Mouse (Mus musculus) liver, embryonic 13.5 days (tissue): ENCODE results near the gene Cfap97d2. TPM values are rescaled to one million over a fixed set of nuclear protein-coding genes. Genes with fewer than 3 reads are reported as not detected.
A peak's percentile ranks its signal among the peaks of the same experiment; 100 is the strongest.

Source experiments
- ATAC-seq: fragments of 200-750 bp; cut with Nextera tagmentation; 2 replicates; pipeline ENCODE4 v1.8.0; 2017; ENCODE audit warnings: low read depth, mild to moderate bottlenecking, moderate number of reproducible peaks, moderate library complexity
- DNase-seq: peaks from one replicate; pipeline ENCODE4 v3.0.0; 2022
- H3K27ac ChIP-seq: fragments of 300-500 bp; sonication (generic); 2 replicates; pipeline ENCODE4 v1.5.1; 2015; ENCODE audit warnings: moderate library complexity, mild to moderate bottlenecking, inconsistent platforms
- H3K27me3 ChIP-seq: fragments of 300-500 bp; sonication (generic); 2 replicates; pipeline ENCODE4 v1.6.1; 2015; ENCODE audit warnings: mild to moderate bottlenecking, inconsistent platforms
- H3K36me3 ChIP-seq: fragments of 300-500 bp; sonication (generic); 2 replicates; pipeline ENCODE4 v1.6.1; 2015; ENCODE audit warnings: mild to moderate bottlenecking, inconsistent platforms
- H3K4me1 ChIP-seq: fragments of 300-500 bp; sonication (generic); replicated peaks from 2 replicates; pipeline ENCODE4 v1.6.1; 2015; ENCODE audit warnings: inconsistent platforms
- H3K4me2 ChIP-seq: fragments of 300-500 bp; sonication (generic); 2 replicates; pipeline ENCODE4 v1.6.1; 2015; ENCODE audit warnings: inconsistent platforms, mild to moderate bottlenecking, moderate library complexity
- H3K4me3 ChIP-seq: fragments of 300-500 bp; sonication (generic); replicated peaks from 2 replicates; pipeline ENCODE4 v1.5.1; 2015; ENCODE audit warnings: mild to moderate bottlenecking, inconsistent platforms
- H3K9ac ChIP-seq: fragments of 300-500 bp; sonication (generic); 2 replicates; pipeline ENCODE4 v1.6.1; 2015; ENCODE audit warnings: mild to moderate bottlenecking, inconsistent platforms
- H3K9me3 ChIP-seq: fragments of 300-500 bp; sonication (generic); replicated peaks from 2 replicates; pipeline ENCODE4 v1.6.1; 2016; ENCODE audit warnings: inconsistent platforms
- WGBS: fragments of 180-500 bp; shearing (Covaris S2); methylation state at CpG from one replicate; pipeline ENCODE4 v1.1.7; 2015; ENCODE audit not compliant: insufficient replicate concordance; 5-methylcytosine and 5-hydroxymethylcytosine counted together
- polyA plus RNA-seq: library from polyadenylated mRNA; unstranded; fragments of >200 nt; fragmentation: Nextera tagmentation; extraction: Ambion mirVana; gene quantifications from 2 replicates; pipeline ENCODE4 v1.2.1, GENCODE M21; 2015

The Cfap97d2 gene
- polyA plus RNA-seq, 1 experiment from 2014 or later = not detected

GRCm38 (mm10) chr8:13674294-13675010 lies 31.2 kb upstream of the Cfap97d2 start:
- Histone ChIP-seq H3K36me3 (no peaks in the 10 kb centered on the region), H3K9me3 (no peaks in the 10 kb centered on the region), H3K4me3 (no peak overlapping the region), H3K9ac (no peak overlapping the region), H3K27me3 (no peaks in the 10 kb centered on the region), H3K4me1 (peaks cover 88% of the 10 kb centered on the region), H3K4me2 (peak overlapping the region; percentile 99), H3K27ac (peak overlapping the region; percentile 76; the same call in 1 of the 2 replicates)
- WGBS = 18% methylated on average over 12 of the region's 12 CpGs
- ATAC-seq (no peak), DNase-seq (no peak)

DNA sequence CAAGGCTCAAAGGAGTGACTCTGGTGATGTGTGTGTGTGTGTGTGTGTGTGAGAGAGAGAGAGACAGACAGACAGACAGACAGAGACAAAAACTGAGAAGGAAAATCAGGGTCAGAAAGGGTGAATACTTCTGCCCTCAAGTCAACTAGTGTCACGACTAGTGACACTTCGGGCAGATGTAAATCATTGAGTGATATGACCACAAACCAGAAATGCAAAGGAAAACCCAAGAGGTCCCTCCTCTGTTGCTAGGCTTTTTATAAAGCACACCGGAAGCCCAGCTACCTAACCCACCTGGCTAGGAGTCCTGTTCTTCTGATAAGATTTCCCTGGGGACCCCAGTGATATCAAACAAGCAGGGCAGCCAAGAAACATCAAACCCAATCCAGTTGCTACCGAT lies 30.6 kb upstream of the Cfap97d2 start:
- Histone ChIP-seq H3K9ac (0 out of 2 replicates have a peak overlapping the region, but pooled peaks have one; percentile 81), H3K4me3 (peak overlapping the region; percentile 80), H3K9me3 (no peaks in the 10 kb centered on the region)

GRCm38 (mm10) chr8:13675524-13675923 lies 30.2 kb upstream of the Cfap97d2 start:
- WGBS = 24% methylated on average over 8 of the region's 8 CpGs
- peak overlapping the region; percentile 76 for H3K27ac ChIP-seq

More for the DNA sequence above, 30.6 kb upstream of the Cfap97d2 start:
- Histone ChIP-seq H3K4me1 (peaks cover 81% of the 10 kb centered on the region), H3K4me2 (peak overlapping the region; percentile 99), H3K27ac (peak overlapping the region; percentile 76), H3K27me3 (no peaks in the 10 kb centered on the region), H3K36me3 (no peaks in the 10 kb centered on the region)
- no peak for ATAC-seq
- DNase-seq = no peak
- 17% methylated on average over 4 of the region's 4 CpGs for WGBS

DNA sequence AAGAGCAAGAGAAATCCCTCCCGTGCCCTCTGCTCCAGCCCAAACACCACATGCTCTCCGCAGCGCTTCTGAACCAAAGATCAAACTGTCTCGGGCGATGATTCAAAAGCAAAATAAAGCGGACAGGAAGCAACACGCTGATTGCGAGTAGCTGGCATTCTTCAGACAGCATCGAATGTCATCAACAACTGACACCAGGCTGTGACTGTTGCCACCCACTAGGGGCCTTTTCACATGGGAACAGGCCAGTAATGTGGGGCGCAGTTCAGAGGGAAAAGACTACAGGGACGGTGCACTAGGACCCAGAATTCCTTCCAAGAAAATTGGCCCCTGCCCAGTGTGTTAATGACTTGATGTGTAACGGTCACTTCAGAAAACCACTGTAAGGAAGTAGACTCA lies 29.4 kb upstream of the Cfap97d2 start:
- DNase-seq (no peak), ATAC-seq (no peak)
- peaks cover 70% of the 10 kb centered on the region for H3K4me1 ChIP-seq
- peak overlapping the region; percentile 99 for H3K4me2 ChIP-seq
- under 1% methylated on average over 12 of the region's 12 CpGs for WGBS
- peak overlapping the region; percentile 76 for H3K27ac ChIP-seq
- H3K36me3 ChIP-seq = no peaks in the 10 kb centered on the region
- H3K27me3 ChIP-seq = no peaks in the 10 kb centered on the region
- peak overlapping the region; percentile 80 for H3K4me3 ChIP-seq
- H3K9ac ChIP-seq = peak overlapping the region; percentile 81
- no peaks in the 10 kb centered on the region for H3K9me3 ChIP-seq

More at GRCm38 (mm10) chr8:13675524-13675923, 30.2 kb upstream of the Cfap97d2 start:
- H3K4me2 ChIP-seq = peak overlapping the region; percentile 99
- no peaks in the 10 kb centered on the region for H3K27me3 ChIP-seq
- peak overlapping the region; percentile 80 for H3K4me3 ChIP-seq
- peaks cover 77% of the 10 kb centered on the region for H3K4me1 ChIP-seq
- ATAC-seq = no peak
- peak overlapping the region; percentile 81 for H3K9ac ChIP-seq
- DNase-seq = no peak
- H3K9me3 ChIP-seq = no peaks in the 10 kb centered on the region
- H3K36me3 ChIP-seq = no peaks in the 10 kb centered on the region

GRCm38 (mm10) chr8:13676701-13677412 lies 28.8 kb upstream of the Cfap97d2 start:
- peak overlapping the region; percentile 80 for H3K4me3 ChIP-seq
- ATAC-seq (peak; percentile 34), DNase-seq (peak; percentile 41)
- WGBS = 0% methylated on average over 46 of the region's 47 CpGs
- H3K9me3 ChIP-seq = no peaks in the 10 kb centered on the region
- H3K36me3 ChIP-seq = no peaks in the 10 kb centered on the region
- H3K4me1 ChIP-seq = peaks cover 64% of the 10 kb centered on the region
- no peaks in the 10 kb centered on the region for H3K27me3 ChIP-seq
- peak overlapping the region; percentile 72 for H3K27ac ChIP-seq
- peak overlapping the region; percentile 81 for H3K9ac ChIP-seq
- peak overlapping the region; percentile 99 for H3K4me2 ChIP-seq

DNA sequence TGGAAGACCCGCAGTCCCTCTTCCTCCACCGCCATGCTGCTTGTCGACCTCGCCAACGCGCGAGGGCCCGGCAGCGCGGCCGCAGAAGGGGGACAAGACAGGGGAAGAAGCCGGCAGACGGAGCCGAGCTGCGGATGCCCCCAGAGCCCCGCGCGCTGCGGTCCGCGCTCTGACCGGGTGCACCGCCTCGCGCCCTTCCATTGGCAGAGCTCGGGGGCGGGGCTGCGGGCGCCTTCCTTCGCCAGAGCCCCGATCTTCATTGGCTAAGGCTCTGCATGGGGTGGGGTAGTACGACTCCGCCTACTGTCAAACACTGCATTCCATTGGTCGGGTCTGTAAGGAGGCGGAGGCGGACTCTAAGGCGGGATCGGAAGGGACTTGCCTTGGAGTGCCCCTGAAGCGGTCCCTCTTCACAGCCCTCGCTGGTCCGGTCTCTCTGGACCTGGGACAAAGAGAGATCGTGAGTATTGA lies 28.2 kb upstream of the Cfap97d2 start, which contains the start of gene Rasa3:
TSS of gene Rasa3 (minus strand) at position 191 of the 471 bp plus-strand sequence.
- no peaks in the 10 kb centered on the region for H3K9me3 ChIP-seq
- ATAC-seq (peak; percentile 96), DNase-seq (peak; percentile 92)
- no peaks in the 10 kb centered on the region for H3K36me3 ChIP-seq
- H3K27me3 ChIP-seq = no peaks in the 10 kb centered on the region
- peak within 1 kb of the TSS; percentile 81 for H3K9ac ChIP-seq
- WGBS = under 1% methylated on average over 34 of the region's 42 CpGs
- H3K4me2 ChIP-seq = peak within 1 kb of the TSS; percentile 99
- H3K27ac ChIP-seq = peak within 1 kb of the TSS; percentile 76
- peak within 1 kb of the TSS; percentile 80 for H3K4me3 ChIP-seq
- H3K4me1 ChIP-seq = peaks cover 58% of the 10 kb centered on the region

DNA sequence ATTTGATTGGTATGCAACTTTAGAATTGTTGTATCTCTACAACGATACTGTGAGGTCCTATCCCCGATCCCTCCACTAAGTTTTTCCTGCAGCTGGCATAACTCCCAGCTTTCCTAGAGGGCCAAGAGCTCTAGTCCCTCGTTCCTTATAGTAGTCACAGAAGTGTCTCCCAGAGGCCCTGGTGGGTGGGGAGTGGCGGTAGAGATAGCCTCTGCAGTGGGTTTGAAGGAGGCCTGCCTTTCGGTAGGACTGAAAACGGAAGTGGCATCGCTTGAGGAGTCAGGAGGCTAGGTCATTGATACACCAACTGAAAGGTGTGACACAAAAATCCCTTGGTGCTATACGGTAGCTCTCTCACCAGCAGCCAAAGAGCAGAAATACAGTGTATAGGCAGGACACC lies 27.5 kb upstream of the Cfap97d2 start:
- Histone ChIP-seq H3K27ac (peak overlapping the region; percentile 19; the same call in 1 of the 2 replicates), H3K36me3 (no peaks in the 10 kb centered on the region), H3K4me2 (peak overlapping the region; percentile 99), H3K9me3 (no peaks in the 10 kb centered on the region), H3K9ac (peak overlapping the region; percentile 67), H3K27me3 (no peaks in the 10 kb centered on the region), H3K4me1 (peaks cover 51% of the 10 kb centered on the region), H3K4me3 (peak overlapping the region; percentile 80)
- ATAC-seq = no peak
- WGBS = 15% methylated on average over 8 of the region's 8 CpGs
- DNase-seq = no peak

DNA sequence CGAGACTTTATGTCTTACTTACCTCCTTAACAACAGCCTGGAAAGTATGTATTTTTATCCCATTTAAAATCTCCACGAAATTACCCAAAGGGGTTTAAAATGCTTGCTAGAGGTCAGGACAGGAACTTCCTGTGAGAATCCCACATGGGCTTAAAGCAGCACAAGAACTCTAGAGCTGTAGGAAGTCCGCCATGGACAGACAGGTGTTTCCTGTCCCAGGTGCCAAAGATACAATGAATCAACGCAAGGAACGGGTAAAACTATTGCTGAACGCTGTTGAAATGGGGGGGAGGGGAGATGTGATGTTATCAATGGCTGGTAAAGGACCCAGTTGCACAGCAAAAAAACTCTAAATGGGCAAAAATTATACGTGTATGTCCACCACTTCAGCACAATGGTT lies 21.6 kb upstream of the Cfap97d2 start:
- H3K9ac ChIP-seq = no peak overlapping the region
- H3K4me2 ChIP-seq = no peak overlapping the region
- no peak overlapping the region for H3K4me3 ChIP-seq
- peaks cover 22% of the 10 kb centered on the region for H3K4me1 ChIP-seq
- 33% methylated on average over 7 of the region's 7 CpGs for WGBS
- ATAC-seq (no peak), DNase-seq (no peak)
- peaks cover 3% of the 10 kb centered on the region; the same call in 1 of the 2 replicates for H3K9me3 ChIP-seq
- H3K36me3 ChIP-seq = no peaks in the 10 kb centered on the region
- no peaks in the 10 kb centered on the region for H3K27me3 ChIP-seq
- no peak overlapping the region for H3K27ac ChIP-seq

DNA sequence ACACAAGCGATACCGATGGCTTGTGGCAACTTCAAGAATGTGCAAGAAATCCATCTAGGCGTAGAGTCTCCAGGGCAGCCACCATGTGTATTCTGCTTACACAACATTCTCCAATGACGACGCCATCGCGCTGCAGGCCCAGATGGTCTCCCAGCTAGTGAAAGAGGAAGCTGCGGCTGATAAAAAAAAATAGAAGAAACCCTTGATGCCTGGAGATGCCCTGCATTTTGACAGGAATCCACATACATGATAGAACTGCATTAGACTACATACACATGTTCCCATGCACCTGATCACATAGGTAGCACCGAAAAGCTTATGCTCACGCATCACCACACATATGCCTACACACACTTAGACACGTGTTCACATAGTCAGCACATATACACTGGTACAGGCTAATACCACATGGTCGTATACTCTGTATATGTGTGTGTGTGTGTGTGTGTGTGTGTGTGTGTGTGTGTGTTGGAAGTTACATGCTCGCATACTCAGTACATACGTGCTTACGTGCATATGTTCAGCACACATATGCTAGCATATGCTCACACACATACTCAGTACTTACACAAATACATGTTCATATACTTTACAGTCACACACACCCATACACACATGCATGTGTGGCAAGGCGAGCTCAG lies 19.9 kb upstream of the Cfap97d2 start:
- Histone ChIP-seq H3K4me1 (peaks cover 22% of the 10 kb centered on the region), H3K36me3 (no peaks in the 10 kb centered on the region), H3K27ac (no peak overlapping the region), H3K27me3 (no peaks in the 10 kb centered on the region), H3K9ac (no peak overlapping the region), H3K4me2 (no peak overlapping the region), H3K4me3 (no peak overlapping the region), H3K9me3 (peaks cover 3% of the 10 kb centered on the region; the same call in 1 of the 2 replicates)
- DNase-seq = no peak
- 59% methylated on average over 16 of the region's 16 CpGs for WGBS
- 0 out of 2 replicates have a peak, but pooled peaks have one; percentile 39 for ATAC-seq

GRCm38 (mm10) chr8:13686426-13686825 lies 19.3 kb upstream of the Cfap97d2 start:
- Histone ChIP-seq H3K27me3 (no peaks in the 10 kb centered on the region), H3K4me1 (peaks cover 22% of the 10 kb centered on the region), H3K4me3 (no peak overlapping the region), H3K27ac (no peak overlapping the region), H3K36me3 (no peaks in the 10 kb centered on the region), H3K9ac (no peak overlapping the region), H3K4me2 (no peak overlapping the region), H3K9me3 (peaks cover 3% of the 10 kb centered on the region; the same call in 1 of the 2 replicates)
- no peak for DNase-seq
- WGBS = 36% methylated on average over 7 of the region's 7 CpGs
- no peak for ATAC-seq
